Mouse (Mus musculus): ENCODE results near the gene Cyp2c65. TPM values are rescaled to one million over a fixed set of nuclear protein-coding genes. Genes with fewer than 3 reads are reported as not detected.
"Not testable (repeated sequence)": the region's sequence is repeated elsewhere in the genome, so short reads cannot be mapped to it uniquely, and the experiment has no call there.

Cyp2c65 gene
- polyA plus RNA-seq (2015; fragmentation: Nextera tagmentation; extraction: Ambion mirVana): 0.08 TPM in 1 of 2 replicates, not detected in the other

- H3K36me3 ChIP-seq (ENCODE audit: control insufficient read depth, insufficient read depth, low read length): no peaks in the 10 kb centered on the region
- no peak for ATAC-seq
- H3K9ac ChIP-seq (ENCODE audit: low read depth, low read length): no peak within 1 kb of the TSS
- H3K4me1 ChIP-seq (ENCODE audit: control insufficient read depth, insufficient read depth, low read depth, low read length): no peaks in the 10 kb centered on the region
- no peak within 1 kb of the TSS for H3K4me3 ChIP-seq (ENCODE audit: low read length)
- H3K27me3 ChIP-seq (replicated peaks; ENCODE audit: control insufficient read depth, insufficient read depth, low read length): no peaks in the 10 kb centered on the region
- WGBS: 70% methylated on average over 2 of the region's 2 CpGs
- no peak within 1 kb of the TSS for H3K27ac ChIP-seq (ENCODE audit: low read depth, low read length)
- no peaks in the 10 kb centered on the region for H3K9me3 ChIP-seq (ENCODE audit: control insufficient read depth, low read length)
- no peak within 1 kb of the TSS for H3K4me2 ChIP-seq (ENCODE audit: low read length)
Measured at GRCm38 (mm10) chr19:39060719-39061118, at the start of gene Cyp2c65. TSS of gene Cyp2c65 (plus strand) at chr19:39061015.

- Histone ChIP-seq H3K36me3 (ENCODE audit: control insufficient read depth, insufficient read depth, low read length) (no peaks in the 10 kb centered on the region), H3K9me3 (ENCODE audit: control insufficient read depth, low read length) (no peaks in the 10 kb centered on the region), H3K4me1 (ENCODE audit: control insufficient read depth, insufficient read depth, low read depth, low read length) (no peaks in the 10 kb centered on the region), H3K4me3 (ENCODE audit: low read length) (no peak overlapping the region), H3K27ac (ENCODE audit: low read depth, low read length) (no peak overlapping the region), H3K9ac (ENCODE audit: low read depth, low read length) (no peak overlapping the region), H3K27me3 (replicated peaks; ENCODE audit: control insufficient read depth, insufficient read depth, low read length) (no peaks in the 10 kb centered on the region), H3K4me2 (ENCODE audit: low read length) (no peak overlapping the region)
- ATAC-seq: no peak
- WGBS: 94% methylated on average over 1 of the region's 1 CpGs
Measured at GRCm38 (mm10) chr19:39057928-39058327, 2.9 kb upstream of the Cyp2c65 start.

- not testable (repeated sequence) for H3K27me3 ChIP-seq (replicated peaks; ENCODE audit: control insufficient read depth, insufficient read depth, low read length); H3K36me3 ChIP-seq (ENCODE audit: control insufficient read depth, insufficient read depth, low read length); H3K9ac ChIP-seq (ENCODE audit: low read depth, low read length); H3K4me1 ChIP-seq (ENCODE audit: control insufficient read depth, insufficient read depth, low read depth, low read length); H3K4me2 ChIP-seq (ENCODE audit: low read length); ATAC-seq; H3K27ac ChIP-seq (ENCODE audit: low read depth, low read length); H3K4me3 ChIP-seq (ENCODE audit: low read length)
- H3K9me3 ChIP-seq (ENCODE audit: control insufficient read depth, low read length): peaks cover 17% of the 10 kb centered on the region
- WGBS: 83% methylated on average over 2 of the region's 2 CpGs
Measured at GRCm38 (mm10) chr19:39098779-39099178, 38.0 kb downstream of the Cyp2c65 start.

- no peak for ATAC-seq
- WGBS: 83% methylated on average over 1 of the region's 1 CpGs
- no peak within 1 kb of the TSS for H3K4me3 ChIP-seq (ENCODE audit: low read length)
- no peak within 1 kb of the TSS for H3K27ac ChIP-seq (ENCODE audit: low read depth, low read length)
- H3K9me3 ChIP-seq (ENCODE audit: control insufficient read depth, low read length): no peaks in the 10 kb centered on the region
- no peak within 1 kb of the TSS for H3K9ac ChIP-seq (ENCODE audit: low read depth, low read length)
- H3K27me3 ChIP-seq (replicated peaks; ENCODE audit: control insufficient read depth, insufficient read depth, low read length): no peaks in the 10 kb centered on the region
- H3K4me2 ChIP-seq (ENCODE audit: low read length): no peak within 1 kb of the TSS
- H3K36me3 ChIP-seq (ENCODE audit: control insufficient read depth, insufficient read depth, low read length): no peaks in the 10 kb centered on the region
- H3K4me1 ChIP-seq (ENCODE audit: control insufficient read depth, insufficient read depth, low read depth, low read length): no peaks in the 10 kb centered on the region
Measured at GRCm38 (mm10) chr19:39113644-39114043, 52.8 kb downstream of the Cyp2c65 start, which contains the start of gene Cyp2c66. TSS of gene Cyp2c66 (plus strand) at chr19:39113898.

Other genes starting within 250 kb of the Cyp2c65 start
- 3.3 and 4.2 TPM in 2 replicates for gene Noc3l, start 241.8 kb upstream of the Cyp2c65 start, polyA plus RNA-seq (2015; fragmentation: Nextera tagmentation; extraction: Ambion mirVana)
- 5.6 and 5.8 TPM in 2 replicates for gene Tbc1d12, start 224.4 kb upstream of the Cyp2c65 start, polyA plus RNA-seq (2015; fragmentation: Nextera tagmentation; extraction: Ambion mirVana)
- gene Hells, start 130.1 kb upstream of the Cyp2c65 start, polyA plus RNA-seq (2015; fragmentation: Nextera tagmentation; extraction: Ambion mirVana): 6.9 and 9.8 TPM in 2 replicates
- 0.07 and 0.08 TPM in 2 replicates for gene Cyp2c55, start 54.0 kb upstream of the Cyp2c65 start, polyA plus RNA-seq (2015; fragmentation: Nextera tagmentation; extraction: Ambion mirVana)
- not detected in 2 replicates for gene Cyp2c66, start 52.9 kb downstream of the Cyp2c65 start, polyA plus RNA-seq (2015; fragmentation: Nextera tagmentation; extraction: Ambion mirVana)
- not detected in 2 replicates for gene Cyp2c29, start 208.4 kb downstream of the Cyp2c65 start, polyA plus RNA-seq (2015; fragmentation: Nextera tagmentation; extraction: Ambion mirVana)